Mouse (Mus musculus) embryonic facial prominence, embryonic 12.5 days (tissue): ENCODE results near the gene Gstp2. TPM values are rescaled to one million over a fixed set of nuclear protein-coding genes. Genes with fewer than 3 reads are reported as not detected.
A peak's percentile ranks its signal among the peaks of the same experiment; 100 is the strongest.

ENCODE experiments used
- ATAC-seq: fragments of 200-750 bp; cut with Nextera tagmentation; 2 replicates; pipeline ENCODE4 v1.8.0; 2017; ENCODE audit not compliant: insufficient number of reproducible peaks, insufficient read depth, low FRiP score, low TSS enrichment
- H3K27ac ChIP-seq: fragments of 300-500 bp; sonication (generic); 2 replicates; pipeline ENCODE4 v1.5.1; 2016; ENCODE audit warnings: mild to moderate bottlenecking
- H3K27me3 ChIP-seq: fragments of 300-500 bp; sonication (generic); 2 replicates; pipeline ENCODE4 v1.6.1; 2016; ENCODE audit warnings: mild to moderate bottlenecking, moderate library complexity
- H3K36me3 ChIP-seq: fragments of 300-500 bp; sonication (generic); 2 replicates; pipeline ENCODE4 v1.6.1; 2016; ENCODE audit warnings: mild to moderate bottlenecking
- H3K4me1 ChIP-seq: fragments of 300-500 bp; sonication (generic); 2 replicates; pipeline ENCODE4 v1.6.1; 2016
- H3K4me2 ChIP-seq: fragments of 300-500 bp; sonication (generic); replicated peaks from 2 replicates; pipeline ENCODE4 v1.6.1; 2016; ENCODE audit warnings: mild to moderate bottlenecking, moderate library complexity
- H3K4me3 ChIP-seq: fragments of 300-500 bp; sonication (generic); 2 replicates; pipeline ENCODE4 v1.5.1; 2016; ENCODE audit warnings: mild to moderate bottlenecking
- H3K9ac ChIP-seq: fragments of 300-500 bp; sonication (generic); 2 replicates; pipeline ENCODE4 v1.6.1; 2016; ENCODE audit warnings: mild to moderate bottlenecking, moderate library complexity
- H3K9me3 ChIP-seq: fragments of 300-500 bp; sonication (generic); 2 replicates; pipeline ENCODE4 v1.6.1; 2016; ENCODE audit warnings: mild to moderate bottlenecking, moderate library complexity
- WGBS: fragments of 180-500 bp; shearing (Covaris S2); methylation state at CpG from one replicate; pipeline ENCODE4 v1.1.7; 2016; 5-methylcytosine and 5-hydroxymethylcytosine counted together
- polyA plus RNA-seq: library from polyadenylated mRNA; unstranded; fragments of >200 nt; fragmentation: Nextera tagmentation; extraction: Ambion mirVana; gene quantifications from 2 replicates; pipeline ENCODE4 v1.2.1, GENCODE M21; 2016

The Gstp2 gene
- polyA plus RNA-seq, 1 experiment from 2014 or later, result 2.8 TPM

- Histone ChIP-seq H3K27me3 (no peaks in the 10 kb centered on the region), H3K4me1 (no peaks in the 10 kb centered on the region), H3K4me3 (no peak overlapping the region), H3K9me3 (no peaks in the 10 kb centered on the region), H3K9ac (no peak overlapping the region), H3K4me2 (no peak overlapping the region), H3K27ac (no peak overlapping the region), H3K36me3 (no peaks in the 10 kb centered on the region)
- ATAC-seq, result no peak
- 55% methylated on average over 10 of the region's 10 CpGs for WGBS
Measured at GRCm38 (mm10) chr19:4017921-4018587, 27.8 kb downstream of the Gstp2 start.

- 47% methylated on average over 5 of the region's 5 CpGs for WGBS
- Histone ChIP-seq H3K27me3 (no peaks in the 10 kb centered on the region), H3K9ac (no peak overlapping the region), H3K4me1 (peaks cover 6% of the 10 kb centered on the region), H3K27ac (no peak overlapping the region), H3K9me3 (no peaks in the 10 kb centered on the region), H3K36me3 (peaks cover 4% of the 10 kb centered on the region; the same call in 1 of the 2 replicates), H3K4me3 (no peak overlapping the region), H3K4me2 (no peak overlapping the region)
- no peak for ATAC-seq
Measured at GRCm38 (mm10) chr19:4015635-4016034, 30.2 kb downstream of the Gstp2 start.

- H3K4me2 ChIP-seq, result no peak overlapping the region
- peaks cover 10% of the 10 kb centered on the region for H3K36me3 ChIP-seq
- no peaks in the 10 kb centered on the region for H3K9me3 ChIP-seq
- ATAC-seq, result no peak
- no peak overlapping the region for H3K27ac ChIP-seq
- H3K4me3 ChIP-seq, result no peak overlapping the region
- H3K27me3 ChIP-seq, result no peaks in the 10 kb centered on the region
- H3K4me1 ChIP-seq, result peaks cover 6% of the 10 kb centered on the region
- H3K9ac ChIP-seq, result no peak overlapping the region
Measured at GRCm38 (mm10) chr19:4014802-4015201, 31.0 kb downstream of the Gstp2 start.

- ATAC-seq, result peak; percentile 23; the same call in 1 of the 2 replicates
- 18% methylated on average over 9 of the region's 9 CpGs for WGBS
- Histone ChIP-seq H3K36me3 (peaks cover 27% of the 10 kb centered on the region), H3K4me2 (peak overlapping the region; percentile 47), H3K9me3 (no peaks in the 10 kb centered on the region), H3K4me3 (peak overlapping the region; percentile 87), H3K9ac (0 out of 2 replicates have a peak overlapping the region, but pooled peaks have one; percentile 22), H3K27ac (no peak overlapping the region), H3K4me1 (peaks cover 6% of the 10 kb centered on the region), H3K27me3 (no peaks in the 10 kb centered on the region)
Measured at GRCm38 (mm10) chr19:4013066-4013465, 32.8 kb downstream of the Gstp2 start.

GRCm38 (mm10) chr19:4012432-4013022, 33.3 kb downstream of the Gstp2 start, which contains the start of gene Ndufv1:
TSS of gene Ndufv1 (minus strand) at chr19:4012806.
- Histone ChIP-seq H3K27ac (no peak within 1 kb of the TSS), H3K4me1 (peaks cover 6% of the 10 kb centered on the region), H3K9ac (peak within 1 kb of the TSS; percentile 68), H3K9me3 (no peaks in the 10 kb centered on the region), H3K27me3 (no peaks in the 10 kb centered on the region), H3K36me3 (peaks cover 32% of the 10 kb centered on the region), H3K4me2 (peak within 1 kb of the TSS; percentile 72), H3K4me3 (peak within 1 kb of the TSS; percentile 87)
- under 1% methylated on average over 45 of the region's 45 CpGs for WGBS
- peak; percentile 97 for ATAC-seq

GRCm38 (mm10) chr19:4011086-4011485, 34.7 kb downstream of the Gstp2 start:
- no peak for ATAC-seq
- H3K27me3 ChIP-seq, result no peaks in the 10 kb centered on the region
- no peak overlapping the region for H3K9ac ChIP-seq
- H3K4me1 ChIP-seq, result peaks cover 6% of the 10 kb centered on the region
- H3K4me2 ChIP-seq, result peak overlapping the region; percentile 72; the same call in 1 of the 2 replicates
- peaks cover 46% of the 10 kb centered on the region for H3K36me3 ChIP-seq
- H3K27ac ChIP-seq, result no peak overlapping the region
- H3K9me3 ChIP-seq, result no peaks in the 10 kb centered on the region
- no peak overlapping the region for H3K4me3 ChIP-seq
- 91% methylated on average over 5 of the region's 5 CpGs for WGBS

GRCm38 (mm10) chr19:4005971-4006370, 39.9 kb downstream of the Gstp2 start:
- H3K9me3 ChIP-seq, result no peaks in the 10 kb centered on the region
- no peak overlapping the region for H3K4me2 ChIP-seq
- no peak overlapping the region for H3K4me3 ChIP-seq
- H3K36me3 ChIP-seq, result peaks cover 51% of the 10 kb centered on the region
- no peaks in the 10 kb centered on the region for H3K27me3 ChIP-seq
- H3K9ac ChIP-seq, result no peak overlapping the region
- ATAC-seq, result no peak
- H3K4me1 ChIP-seq, result peaks cover 8% of the 10 kb centered on the region
- 86% methylated on average over 8 of the region's 8 CpGs for WGBS
- H3K27ac ChIP-seq, result no peak overlapping the region

- no peaks in the 10 kb centered on the region for H3K27me3 ChIP-seq
- no peak for ATAC-seq
- WGBS, result 92% methylated on average over 9 of the region's 9 CpGs
- H3K4me3 ChIP-seq, result no peak overlapping the region
- no peaks in the 10 kb centered on the region for H3K9me3 ChIP-seq
- no peak overlapping the region for H3K4me2 ChIP-seq
- peaks cover 10% of the 10 kb centered on the region for H3K4me1 ChIP-seq
- no peak overlapping the region for H3K9ac ChIP-seq
- peaks cover 45% of the 10 kb centered on the region for H3K36me3 ChIP-seq
- no peak overlapping the region for H3K27ac ChIP-seq
Measured at GRCm38 (mm10) chr19:4005091-4005490, 40.7 kb downstream of the Gstp2 start.

- 87% methylated on average over 15 of the region's 15 CpGs for WGBS
- no peaks in the 10 kb centered on the region for H3K27me3 ChIP-seq
- H3K36me3 ChIP-seq, result peaks cover 38% of the 10 kb centered on the region
- H3K9me3 ChIP-seq, result no peaks in the 10 kb centered on the region
- no peak overlapping the region for H3K4me2 ChIP-seq
- no peak for ATAC-seq
- no peak overlapping the region for H3K9ac ChIP-seq
- no peak overlapping the region for H3K4me3 ChIP-seq
- peaks cover 14% of the 10 kb centered on the region for H3K4me1 ChIP-seq
- no peak overlapping the region for H3K27ac ChIP-seq
Measured at GRCm38 (mm10) chr19:4004331-4004730, 41.5 kb downstream of the Gstp2 start.

- ATAC-seq, result no peak
- H3K27ac ChIP-seq, result no peak overlapping the region
- no peak overlapping the region for H3K4me2 ChIP-seq
- 81% methylated on average over 12 of the region's 12 CpGs for WGBS
- H3K9me3 ChIP-seq, result no peaks in the 10 kb centered on the region
- H3K36me3 ChIP-seq, result peaks cover 32% of the 10 kb centered on the region
- peaks cover 14% of the 10 kb centered on the region for H3K4me1 ChIP-seq
- H3K4me3 ChIP-seq, result no peak overlapping the region
- H3K27me3 ChIP-seq, result no peaks in the 10 kb centered on the region
- no peak overlapping the region for H3K9ac ChIP-seq
Measured at GRCm38 (mm10) chr19:4003641-4004040, 42.2 kb downstream of the Gstp2 start.

- Histone ChIP-seq H3K9ac (no peak within 1 kb of the TSS), H3K4me2 (no peak within 1 kb of the TSS), H3K9me3 (no peaks in the 10 kb centered on the region), H3K36me3 (peaks cover 27% of the 10 kb centered on the region), H3K4me1 (peaks cover 14% of the 10 kb centered on the region), H3K27me3 (no peaks in the 10 kb centered on the region), H3K27ac (no peak within 1 kb of the TSS), H3K4me3 (no peak within 1 kb of the TSS)
- WGBS, result 93% methylated on average over 1 of the region's 1 CpGs
- no peak for ATAC-seq
Measured at GRCm38 (mm10) chr19:4003112-4003511, 42.7 kb downstream of the Gstp2 start, which contains the start of gene Doc2g. TSS of gene Doc2g (plus strand) at chr19:4003313.

- Histone ChIP-seq H3K4me3 (no peak overlapping the region), H3K9me3 (no peaks in the 10 kb centered on the region), H3K36me3 (peaks cover 13% of the 10 kb centered on the region), H3K4me2 (peak overlapping the region; percentile 76; the same call in 1 of the 2 replicates), H3K4me1 (peaks cover 14% of the 10 kb centered on the region), H3K27ac (no peak overlapping the region), H3K9ac (no peak overlapping the region), H3K27me3 (no peaks in the 10 kb centered on the region)
- ATAC-seq, result no peak
- WGBS, result 86% methylated on average over 5 of the region's 5 CpGs
Measured at GRCm38 (mm10) chr19:4001752-4002151, 44.1 kb downstream of the Gstp2 start.
